Mouse (Mus musculus): ENCODE results near the gene Cdc6. TPM values are rescaled to one million over a fixed set of nuclear protein-coding genes. Genes with fewer than 3 reads are reported as not detected.

Cdc6 gene
- total and polyA plus RNA-seq, 3 experiments: 47.4 to 99.3 (median 81.3) TPM

- TF ChIP-seq NELFE (IDR thresholded peaks at IDR 0.05; ENCODE audit: low read depth, low read length) (no peak), PAX5 (IDR thresholded peaks at IDR 0.05; ENCODE audit: low read length) (no peak), NRF1 (IDR thresholded peaks at IDR 0.05; ENCODE audit: low read depth, low read length) (no peak), USF2 (conservative IDR thresholded peaks at IDR 0.05; ENCODE audit: low read depth, low read length) (no peak), JUND (conservative IDR thresholded peaks at IDR 0.05; ENCODE audit: low read depth, low read length) (no peak), JUN (IDR thresholded peaks at IDR 0.05; ENCODE audit: insufficient read depth, low read depth, low read length) (no peak), KAT2A (IDR thresholded peaks at IDR 0.05; ENCODE audit: insufficient replicate concordance, low read length) (no peak), ZNF384 (IDR thresholded peaks at IDR 0.05; ENCODE audit: low read depth, low read length) (no peak), ETS1 (conservative IDR thresholded peaks at IDR 0.05; ENCODE audit: low read depth, low read length) (no peak), SIN3A (IDR thresholded peaks at IDR 0.05; ENCODE audit: low read length) (no peak), MAFK (IDR thresholded peaks at IDR 0.05; ENCODE audit: insufficient replicate concordance, low read length) (no peak), ELF1 (IDR thresholded peaks at IDR 0.05; ENCODE audit: low read depth, low read length) (no peak), MYC (IDR thresholded peaks at IDR 0.05; ENCODE audit: low read depth, low read length) (no peak), BHLHE40 (IDR thresholded peaks at IDR 0.05; ENCODE audit: low read depth, low read length) (no peak), MEF2A (IDR thresholded peaks at IDR 0.05; ENCODE audit: borderline replicate concordance, low read depth, low read length) (no peak), MXI1 (IDR thresholded peaks at IDR 0.05; ENCODE audit: low read depth, low read length) (no peak), RCOR1 (conservative IDR thresholded peaks at IDR 0.05; ENCODE audit: low read depth, low read length) (no peak)
- peaks cover 28 to 74% of the 10 kb centered on the region in 2 experiments for H3K4me1 ChIP-seq (ENCODE audit: control insufficient read depth in 1 of 2, insufficient read depth in 2 of 2)
Observed at GRCm38 (mm10) chr11:98952736-98953135, 45.1 kb downstream of the Cdc6 start.

DNA sequence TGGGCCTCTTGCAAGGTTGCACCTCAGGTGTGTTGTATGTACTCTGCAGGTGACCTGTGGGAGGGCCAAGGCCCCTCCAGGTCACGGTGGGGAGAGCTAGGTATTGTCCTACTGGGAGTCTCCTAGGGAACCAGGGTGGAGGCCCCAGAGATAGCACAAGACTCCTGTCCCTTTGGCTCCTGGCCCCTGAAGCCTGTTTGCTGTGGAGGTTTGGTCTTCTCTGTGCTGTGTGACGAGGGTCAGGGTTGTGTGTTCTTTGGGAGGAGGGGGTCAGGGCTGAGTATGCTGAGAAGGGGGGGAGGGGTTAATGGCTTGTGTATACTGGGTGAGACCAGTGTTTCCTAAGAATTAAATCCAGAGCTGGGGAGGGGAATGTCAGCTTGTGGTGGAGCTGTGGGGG, 45.8 kb downstream of the Cdc6 start:
- Histone ChIP-seq H3K27me3 (replicated peaks) (no peaks in the 10 kb centered on the region), H3K4me1 (ENCODE audit: control insufficient read depth in 1 of 2, insufficient read depth in 2 of 2) (peaks cover 23 to 68% of the 10 kb centered on the region in 2 experiments), H3K9me3 (replicated peaks; ENCODE audit: low read length) (no peaks in the 10 kb centered on the region), H3K79me2 (replicated peaks; ENCODE audit: control insufficient read depth, extremely low read depth, insufficient read depth, poor library complexity, severe bottlenecking) (no peaks in the 10 kb centered on the region), H3K4me2 (ENCODE audit: insufficient read depth, low read depth, poor library complexity, severe bottlenecking) (no peak overlapping the region), H3K9ac (ENCODE audit: insufficient read depth, low read depth) (no peak overlapping the region), H3K36me3 (replicated peaks in 1 of 2; ENCODE audit: control insufficient read depth in 1 of 2, insufficient read depth in 1 of 2, low read length in 1 of 2) (peaks cover 10 to 50% of the 10 kb centered on the region in 2 experiments), H3K27ac (ENCODE audit: insufficient read depth, low read depth) (no peak overlapping the region), H3K4me3 (replicated peaks in 1 of 3; ENCODE audit: low read depth in 2 of 3, low read length in 2 of 3, poor library complexity in 1 of 3) (no peak overlapping the region)
- dilution Hi-C loops (cut with MboI; ENCODE audit: extremely low pct_ligation_motif_present, extremely low pct_unique_long_range_greater_than_20kb, low sequenced_read_pairs): no loop called here
- in situ Hi-C loops (cut with MboI; ENCODE audit: low pct_ligation_motif_present, low pct_unique_long_range_greater_than_20kb, low sequenced_read_pairs): no loop called here
- TF ChIP-seq HCFC1 (IDR thresholded peaks at IDR 0.05; ENCODE audit: low read depth, low read length) (no peak), USF1 (IDR thresholded peaks at IDR 0.05; ENCODE audit: low read depth, low read length) (no peak), SMC3 (IDR thresholded peaks at IDR 0.05; ENCODE audit: low read depth, low read length) (no peak), GABPA (IDR thresholded peaks at IDR 0.05; ENCODE audit: insufficient replicate concordance, low read depth, low read length) (no peak), MAFK (IDR thresholded peaks at IDR 0.05; ENCODE audit: insufficient replicate concordance, low read length) (no peak), UBTF (IDR thresholded peaks at IDR 0.05; ENCODE audit: low read depth, low read length) (no peak), EP300 (IDR thresholded peaks at IDR 0.05; ENCODE audit: low read length) (no peak)
- no peak for DNase-seq (ENCODE audit: extremely low read depth)

More at GRCm38 (mm10) chr11:98952736-98953135, 45.1 kb downstream of the Cdc6 start:
- DNase-seq (ENCODE audit: extremely low read depth): no peak
- dilution Hi-C loops (cut with MboI; ENCODE audit: extremely low pct_ligation_motif_present, extremely low pct_unique_long_range_greater_than_20kb, low sequenced_read_pairs) (no loop called here), in situ Hi-C loops (cut with MboI; ENCODE audit: low pct_ligation_motif_present, low pct_unique_long_range_greater_than_20kb, low sequenced_read_pairs) (no loop called here)
- peaks cover 10 to 47% of the 10 kb centered on the region in 2 experiments for H3K36me3 ChIP-seq (replicated peaks in 1 of 2; ENCODE audit: control insufficient read depth in 1 of 2, insufficient read depth in 1 of 2, low read length in 1 of 2)
- no peaks in the 10 kb centered on the region for H3K27me3 ChIP-seq (replicated peaks)
- H3K9ac ChIP-seq (ENCODE audit: insufficient read depth, low read depth): no peak overlapping the region
- H3K79me2 ChIP-seq (replicated peaks; ENCODE audit: control insufficient read depth, extremely low read depth, insufficient read depth, poor library complexity, severe bottlenecking): no peaks in the 10 kb centered on the region
- H3K9me3 ChIP-seq (replicated peaks; ENCODE audit: low read length): no peaks in the 10 kb centered on the region
- no peak overlapping the region for H3K27ac ChIP-seq (ENCODE audit: insufficient read depth, low read depth)
- no peak overlapping the region for H3K4me2 ChIP-seq (ENCODE audit: insufficient read depth, low read depth, poor library complexity, severe bottlenecking)
- H3K4me3 ChIP-seq (replicated peaks in 1 of 3; ENCODE audit: low read depth in 2 of 3, low read length in 2 of 3, poor library complexity in 1 of 3): no peak overlapping the region
